Mouse (Mus musculus) small intestine, adult 2 months (tissue): Measurements from ENCODE around the gene Lrrc66.

Experiments
- CTCF ChIP-seq: fragments of 200-500 bp; IDR thresholded peaks from 2 replicates; pipeline ENCODE4 v1.5.1; 2012; ENCODE audit warnings: low read depth, mild to moderate bottlenecking, control low read depth, inconsistent platforms, low read length, moderate library complexity, mixed read lengths; ENCODE audit not compliant: insufficient replicate concordance, insufficient read length; ENCODE audit errors: extremely low read depth
- POLR2A ChIP-seq: fragments of 200-500 bp; IDR thresholded peaks from 2 replicates; pipeline ENCODE4 v1.6.1; 2012; ENCODE audit warnings: low read depth, mild to moderate bottlenecking, control low read depth, inconsistent platforms, low read length, moderate library complexity

- TF ChIP-seq CTCF (no peak), POLR2A (no peak)
Observed at GRCm38 (mm10) chr5:73564038-73564437, 68.3 kb downstream of the Lrrc66 start.
